Mouse (Mus musculus) hindbrain, postnatal 0 days (tissue): ENCODE measurements around the gene Cab39. TPM values are rescaled to one million over a fixed set of nuclear protein-coding genes. Genes with fewer than 3 reads are reported as not detected.

Experiments
- ATAC-seq: fragments of 200-750 bp; cut with Nextera tagmentation; 2 replicates; pipeline ENCODE4 v1.8.0; 2017; ENCODE audit warnings: mild to moderate bottlenecking, moderate TSS enrichment, moderate library complexity
- DNase-seq: peaks from one replicate; pipeline ENCODE4 v3.0.0-alpha.2; 2015; ENCODE audit warnings: low spot score
- H3K27ac ChIP-seq: fragments of 300-500 bp; sonication (generic); 2 replicates; pipeline ENCODE4 v1.5.1; 2014; ENCODE audit warnings: mild to moderate bottlenecking
- H3K27me3 ChIP-seq: fragments of 300-500 bp; sonication (generic); 2 replicates; pipeline ENCODE4 v1.6.1; 2014; ENCODE audit warnings: low read length, mixed read lengths; ENCODE audit not compliant: insufficient read depth
- H3K36me3 ChIP-seq: fragments of 300-500 bp; sonication (generic); 2 replicates; pipeline ENCODE4 v1.6.1; 2014; ENCODE audit warnings: low read length, mixed read lengths; ENCODE audit not compliant: insufficient read depth
- H3K4me1 ChIP-seq: fragments of 300-500 bp; sonication (generic); 2 replicates; pipeline ENCODE4 v1.6.1; 2014; ENCODE audit warnings: antibody characterized with exemption, low read length, mixed read lengths; ENCODE audit not compliant: insufficient read depth
- H3K4me2 ChIP-seq: fragments of 300-500 bp; sonication (generic); 2 replicates; pipeline ENCODE4 v1.6.1; 2014; ENCODE audit warnings: low read depth, mild to moderate bottlenecking, low read length, moderate library complexity, mixed read lengths
- H3K4me3 ChIP-seq: fragments of 300-500 bp; sonication (generic); 2 replicates; pipeline ENCODE4 v1.5.1; 2014; ENCODE audit warnings: low read length
- H3K9ac ChIP-seq: fragments of 300-500 bp; sonication (generic); replicated peaks from 2 replicates; pipeline ENCODE4 v1.6.1; 2014; ENCODE audit warnings: mild to moderate bottlenecking, low read length, moderate library complexity, mixed read lengths
- H3K9me3 ChIP-seq: fragments of 300-500 bp; sonication (generic); 2 replicates; pipeline ENCODE4 v1.6.1; 2016; ENCODE audit warnings: low read length, mixed read lengths
- CTCF ChIP-seq: IDR thresholded peaks from 2 replicates; pipeline ENCODE4 v1.5.1; 2016; ENCODE audit warnings: antibody characterized with exemption, control low read depth, low read depth
- WGBS: fragments of 180-500 bp; shearing (Covaris S2); extraction: QIAGEN DNeasy Blood & Tissue Kit; methylation state at CpG from one replicate; pipeline ENCODE4 v1.1.7; 2014; 5-methylcytosine and 5-hydroxymethylcytosine counted together
- polyA plus RNA-seq: library from polyadenylated mRNA; unstranded; fragments of >200 nt; fragmentation: Nextera tagmentation; extraction: Ambion mirVana; gene quantifications from 2 replicates; pipeline ENCODE4 v1.2.1, GENCODE M21; 2015
- total RNA-seq: library from RNA; depleted of rRNA; stranded (reverse); fragments of >200 nt; gene quantifications from 2 replicates; pipeline ENCODE4 v1.2.3, GENCODE M21; 2014

Cab39 gene
- total and polyA plus RNA-seq, 2 experiments from 2014 or later: 41.6 to 153 TPM

DNA sequence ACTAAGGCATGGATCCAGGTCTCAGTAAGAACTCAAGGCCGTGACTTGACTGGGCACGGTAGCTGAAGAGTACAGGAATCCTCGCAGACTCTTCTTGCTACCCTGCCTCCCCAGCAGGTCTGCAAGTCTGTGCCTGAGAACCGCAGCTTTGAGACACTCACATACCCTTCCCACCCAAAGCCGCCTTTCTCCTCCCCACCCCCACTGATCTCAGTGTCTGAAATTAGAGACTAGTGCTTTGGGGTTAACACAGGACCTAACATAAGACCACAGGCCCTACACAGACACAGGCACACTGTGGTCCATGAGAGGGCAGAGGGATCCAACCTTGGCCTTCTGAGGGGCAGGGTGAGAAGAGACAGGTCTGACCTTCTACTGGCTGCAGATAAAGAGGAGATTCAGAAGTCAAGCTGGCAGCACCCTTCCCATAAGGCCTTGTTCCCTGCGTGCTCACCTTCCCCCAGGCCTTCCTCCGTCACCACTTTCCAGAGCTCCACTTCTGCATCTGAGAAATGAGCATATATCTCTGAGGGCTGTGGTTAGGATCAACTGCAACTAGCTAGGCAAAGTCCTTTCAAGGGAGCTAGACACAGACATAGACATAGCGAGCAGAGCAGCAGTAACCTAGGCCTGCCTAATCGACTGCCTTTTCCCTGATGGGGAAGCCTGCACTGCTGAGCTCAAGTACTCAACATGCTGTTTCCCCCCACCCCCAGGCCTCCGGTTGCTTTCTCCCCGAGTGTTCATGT, 41.1 kb upstream of the Cab39 start:
- H3K27ac ChIP-seq: no peak overlapping the region
- H3K9me3 ChIP-seq: no peaks in the 10 kb centered on the region
- 78% methylated on average over 11 of the region's 11 CpGs for WGBS
- TF ChIP-seq CTCF: no peak
- no peak overlapping the region for H3K4me2 ChIP-seq
- H3K4me1 ChIP-seq: no peaks in the 10 kb centered on the region
- ATAC-seq: peak; percentile 11; the same call in 1 of the 2 replicates
- no peaks in the 10 kb centered on the region for H3K27me3 ChIP-seq
- no peak overlapping the region for H3K4me3 ChIP-seq
- H3K9ac ChIP-seq: no peak overlapping the region
- DNase-seq: no peak
- no peaks in the 10 kb centered on the region for H3K36me3 ChIP-seq

DNA sequence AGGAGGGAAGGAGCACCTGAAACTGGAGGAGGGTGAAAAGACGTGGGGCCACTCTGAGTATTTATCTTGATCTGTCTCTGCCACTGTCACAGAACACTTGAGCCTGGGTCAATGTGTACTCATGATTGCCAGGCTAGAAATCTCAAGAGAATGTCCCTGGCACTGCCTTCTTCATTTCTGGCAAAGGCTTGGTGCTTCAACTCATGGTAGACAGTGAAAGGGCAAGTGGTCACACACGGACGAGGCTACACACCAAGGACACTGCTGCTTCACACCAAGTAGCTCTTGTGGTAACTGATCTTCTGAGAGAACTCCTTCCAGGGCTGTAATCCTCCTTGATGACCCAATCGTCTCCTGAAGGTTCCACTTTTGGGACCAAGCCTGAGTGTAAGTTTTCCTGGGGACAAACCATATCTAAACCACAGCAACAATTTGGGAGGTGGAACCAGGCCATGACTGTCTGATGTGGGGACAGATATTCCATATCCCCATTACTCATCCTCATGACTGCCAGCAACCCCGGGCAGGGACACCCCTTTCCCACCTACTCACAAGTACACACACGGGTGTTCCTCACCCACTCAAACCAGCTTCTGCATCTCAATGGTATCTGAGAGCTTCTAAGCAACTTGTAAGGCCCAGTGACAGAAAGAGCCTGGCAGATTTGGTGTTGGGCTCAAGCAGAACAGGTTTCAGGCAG, 35.6 kb upstream of the Cab39 start:
- no peaks in the 10 kb centered on the region for H3K4me1 ChIP-seq
- H3K4me3 ChIP-seq: no peak overlapping the region
- H3K36me3 ChIP-seq: no peaks in the 10 kb centered on the region
- WGBS: 87% methylated on average over 6 of the region's 6 CpGs
- H3K4me2 ChIP-seq: no peak overlapping the region
- H3K27ac ChIP-seq: no peak overlapping the region
- no peak for TF ChIP-seq CTCF
- no peaks in the 10 kb centered on the region for H3K27me3 ChIP-seq
- DNase-seq: no peak
- no peak for ATAC-seq
- H3K9me3 ChIP-seq: no peaks in the 10 kb centered on the region
- H3K9ac ChIP-seq: no peak overlapping the region

DNA sequence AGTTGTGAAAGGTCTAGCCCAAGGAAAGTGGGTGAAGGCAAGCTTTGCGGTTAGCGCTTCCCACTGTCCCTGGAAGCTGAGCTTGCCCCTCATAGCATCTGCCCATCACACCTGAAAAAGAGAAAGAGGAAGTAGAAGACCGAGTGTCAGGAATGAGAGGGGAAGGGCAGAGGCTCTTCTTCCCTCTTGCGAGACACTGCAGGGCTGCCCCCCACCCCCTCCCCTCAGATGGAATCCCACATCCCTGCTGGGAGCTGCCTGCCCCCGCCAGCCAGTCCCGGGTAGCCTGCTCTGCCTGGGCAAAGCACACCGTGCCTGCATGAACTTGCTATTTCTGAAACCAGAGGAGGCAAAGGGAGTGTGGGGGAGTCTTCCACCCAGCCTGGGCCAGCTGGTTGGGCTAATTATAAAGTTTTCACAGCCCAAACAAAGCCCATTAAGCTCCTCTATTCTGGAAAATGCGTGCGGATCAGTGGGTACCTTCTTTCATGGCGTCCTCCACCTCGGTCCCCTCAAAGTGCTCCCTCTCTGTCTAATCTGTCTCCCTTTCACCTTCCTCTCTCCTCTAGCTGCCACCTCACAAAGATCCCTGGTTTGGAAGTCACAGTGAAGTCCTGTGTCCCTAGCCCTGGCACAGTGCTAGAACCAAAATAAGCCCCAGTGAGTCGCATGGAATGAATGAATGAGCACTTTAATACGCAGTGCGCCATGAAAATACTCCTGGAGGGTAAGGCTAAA, 34.8 kb upstream of the Cab39 start:
- Histone ChIP-seq H3K4me2 (no peak overlapping the region), H3K36me3 (no peaks in the 10 kb centered on the region), H3K27ac (no peak overlapping the region), H3K9me3 (no peaks in the 10 kb centered on the region), H3K4me1 (no peaks in the 10 kb centered on the region), H3K27me3 (no peaks in the 10 kb centered on the region), H3K4me3 (no peak overlapping the region), H3K9ac (no peak overlapping the region)
- DNase-seq (no peak), ATAC-seq (no peak)
- TF ChIP-seq CTCF: no peak
- WGBS: 35% methylated on average over 14 of the region's 14 CpGs

DNA sequence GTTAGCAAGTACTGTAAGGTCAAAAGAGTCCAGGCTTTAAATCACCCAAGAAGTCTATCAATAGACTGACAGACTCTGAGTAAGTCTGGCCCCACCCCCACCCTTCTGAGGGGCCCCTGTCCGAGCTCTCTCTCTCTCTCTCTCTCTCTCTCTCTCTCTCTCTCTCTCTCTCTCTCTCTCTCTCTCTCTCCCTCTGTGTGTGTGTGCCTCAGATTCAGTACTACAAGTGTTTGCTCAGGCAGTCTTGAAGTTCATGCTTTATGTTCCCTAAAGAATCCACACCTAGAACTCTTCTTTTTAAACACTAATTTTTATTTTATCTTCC, 34.3 kb upstream of the Cab39 start:
- WGBS: 25% methylated on average over 1 of the region's 1 CpGs
- Histone ChIP-seq H3K36me3 (no peaks in the 10 kb centered on the region), H3K4me1 (no peaks in the 10 kb centered on the region), H3K27me3 (no peaks in the 10 kb centered on the region), H3K27ac (no peak overlapping the region), H3K4me3 (no peak overlapping the region), H3K9ac (no peak overlapping the region), H3K9me3 (no peaks in the 10 kb centered on the region), H3K4me2 (no peak overlapping the region)
- ATAC-seq: no peak
- no peak for DNase-seq
- no peak for TF ChIP-seq CTCF

DNA sequence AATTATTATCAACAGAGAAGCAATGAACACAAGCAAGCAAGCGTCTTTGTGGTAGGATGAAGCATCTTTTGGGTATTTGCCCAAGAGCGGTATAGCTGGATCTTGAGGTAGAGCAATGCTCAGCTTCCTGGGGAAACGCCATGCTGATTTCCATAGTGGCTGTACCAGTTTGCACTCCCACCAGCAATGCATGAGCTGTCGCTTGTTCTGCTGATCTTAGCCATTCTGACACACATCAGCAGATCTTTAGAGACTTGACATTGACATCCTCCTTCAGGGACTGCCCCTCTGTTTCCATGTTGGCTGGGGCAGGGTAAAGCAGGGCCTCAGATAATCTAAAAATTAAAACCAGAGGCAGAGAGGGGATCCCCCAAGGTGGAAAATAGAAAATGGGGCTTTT, 31.6 kb upstream of the Cab39 start:
- Histone ChIP-seq H3K9me3 (no peaks in the 10 kb centered on the region), H3K4me1 (no peaks in the 10 kb centered on the region), H3K4me3 (no peak overlapping the region), H3K9ac (no peak overlapping the region), H3K4me2 (no peak overlapping the region), H3K27ac (no peak overlapping the region), H3K36me3 (no peaks in the 10 kb centered on the region), H3K27me3 (no peaks in the 10 kb centered on the region)
- ATAC-seq: no peak
- no peak for DNase-seq
- TF ChIP-seq CTCF: no peak
- WGBS: 86% methylated on average over 4 of the region's 4 CpGs

DNA sequence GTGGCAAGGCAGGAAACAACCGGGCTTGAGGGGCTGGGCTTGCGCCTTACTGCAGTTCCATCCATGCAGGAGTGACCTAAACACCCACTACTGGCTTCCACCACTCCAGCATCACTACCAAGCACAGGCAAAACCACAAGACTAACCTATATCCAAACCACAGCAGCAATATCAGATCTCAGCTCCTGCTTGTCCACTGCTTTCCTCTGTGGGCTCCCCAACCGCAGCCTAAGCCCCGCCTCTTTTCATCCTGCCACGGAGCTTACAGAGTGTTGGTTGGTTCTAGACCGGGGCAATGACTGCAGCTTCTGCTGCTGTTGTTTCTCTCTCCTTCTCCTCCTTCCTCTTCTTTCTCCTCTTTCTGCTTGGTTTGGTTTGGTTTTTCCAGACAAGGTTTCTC, 29.9 kb upstream of the Cab39 start:
- H3K4me3 ChIP-seq: no peak overlapping the region
- H3K27me3 ChIP-seq: no peaks in the 10 kb centered on the region
- H3K4me1 ChIP-seq: no peaks in the 10 kb centered on the region
- H3K9me3 ChIP-seq: no peaks in the 10 kb centered on the region
- H3K9ac ChIP-seq: no peak overlapping the region
- no peak for ATAC-seq
- TF ChIP-seq CTCF: no peak
- H3K27ac ChIP-seq: no peak overlapping the region
- WGBS: 80% methylated on average over 6 of the region's 6 CpGs
- no peak overlapping the region for H3K4me2 ChIP-seq
- H3K36me3 ChIP-seq: no peaks in the 10 kb centered on the region
- DNase-seq: no peak
